Mouse (Mus musculus) limb, embryonic 11.5 days (tissue): ENCODE results near the gene Stat5a. TPM values are rescaled to one million over a fixed set of nuclear protein-coding genes. Genes with fewer than 3 reads are reported as not detected.

ENCODE experiments used
- ATAC-seq: fragments of 200-750 bp; cut with Nextera tagmentation; 2 replicates; pipeline ENCODE4 v1.8.0; 2017; ENCODE audit warnings: low read depth; ENCODE audit not compliant: insufficient number of reproducible peaks, low FRiP score, low TSS enrichment
- DNase-seq: peaks from one replicate; pipeline ENCODE4 v3.0.0-alpha.2; 2015; ENCODE audit warnings: low spot score
- H3K27ac ChIP-seq: fragments of 300-500 bp; sonication (generic); replicated peaks from 2 replicates; pipeline ENCODE4 v1.5.1; 2014; ENCODE audit warnings: low read depth, mild to moderate bottlenecking, low read length
- H3K27me3 ChIP-seq: fragments of 300-500 bp; sonication (generic); 2 replicates; pipeline ENCODE4 v1.6.1; 2014; ENCODE audit warnings: mild to moderate bottlenecking, low read length, mixed read lengths; ENCODE audit not compliant: control insufficient read depth, insufficient read depth
- H3K36me3 ChIP-seq: fragments of 300-500 bp; sonication (generic); 2 replicates; pipeline ENCODE4 v1.6.1; 2014; ENCODE audit warnings: mild to moderate bottlenecking, low read length, moderate library complexity, mixed read lengths; ENCODE audit not compliant: control insufficient read depth, insufficient read depth
- H3K4me1 ChIP-seq: fragments of 300-500 bp; sonication (generic); 2 replicates; pipeline ENCODE4 v1.6.1; 2014; ENCODE audit warnings: low read length, mixed read lengths; ENCODE audit not compliant: control insufficient read depth, insufficient read depth
- H3K4me2 ChIP-seq: fragments of 300-500 bp; sonication (generic); 2 replicates; pipeline ENCODE4 v1.6.1; 2014; ENCODE audit warnings: low read depth, mild to moderate bottlenecking, moderate library complexity; ENCODE audit not compliant: severe bottlenecking
- H3K4me3 ChIP-seq: fragments of 300-500 bp; sonication (generic); 2 replicates; pipeline ENCODE4 v1.5.1; 2014; ENCODE audit warnings: low read depth, low read length
- H3K9ac ChIP-seq: fragments of 300-500 bp; sonication (generic); 2 replicates; pipeline ENCODE4 v1.6.1; 2014; ENCODE audit warnings: mild to moderate bottlenecking, low read length
- H3K9me3 ChIP-seq: fragments of 300-500 bp; sonication (generic); 2 replicates; pipeline ENCODE4 v1.6.1; 2016; ENCODE audit warnings: low read length; ENCODE audit not compliant: control insufficient read depth
- WGBS: fragments of 180-500 bp; shearing (Covaris S2); extraction: QIAGEN DNeasy Blood & Tissue Kit; methylation state at CpG from one replicate; pipeline ENCODE4 v1.1.7; 2014; 5-methylcytosine and 5-hydroxymethylcytosine counted together
- polyA plus RNA-seq: library from polyadenylated mRNA; unstranded; fragments of >200 nt; fragmentation: Nextera tagmentation; extraction: Ambion mirVana; gene quantifications from 2 replicates; pipeline ENCODE4 v1.2.1, GENCODE M21; 2014

Stat5a gene
- polyA plus RNA-seq, 1 experiment from 2014 or later, result 1.9 TPM

DNA sequence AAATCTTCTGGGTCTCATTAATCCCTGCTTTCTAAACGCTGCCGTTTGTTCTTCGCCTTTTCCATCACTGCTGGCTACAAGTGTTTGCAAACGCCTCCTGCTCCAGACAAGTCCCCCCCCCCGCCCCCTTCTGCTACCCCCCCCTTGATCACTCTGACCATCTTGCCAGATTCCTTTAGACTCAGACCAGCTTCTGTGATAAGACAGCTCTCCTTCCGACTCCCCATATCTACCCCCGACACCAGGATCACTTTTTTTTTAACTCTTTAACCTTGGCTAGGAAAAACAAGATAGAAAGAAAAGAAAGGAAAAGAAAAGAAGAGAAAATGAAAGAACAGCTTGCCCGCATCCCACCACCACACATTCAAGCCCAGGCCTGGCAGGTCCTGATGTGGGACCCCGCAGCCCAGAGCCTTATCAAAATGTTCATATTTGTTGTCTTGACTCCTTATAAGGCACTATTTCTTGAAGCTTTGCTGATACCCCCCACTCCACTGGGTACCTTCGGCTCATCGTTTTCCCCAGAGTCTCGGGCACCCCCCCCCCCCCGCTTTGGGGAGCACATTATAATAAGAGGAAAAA, 9.6 kb upstream of the Stat5a start:
- H3K36me3 ChIP-seq, result no peaks in the 10 kb centered on the region
- no peaks in the 10 kb centered on the region for H3K27me3 ChIP-seq
- peak overlapping the region; percentile 86 for H3K4me3 ChIP-seq
- peak overlapping the region; percentile 95 for H3K4me2 ChIP-seq
- H3K9me3 ChIP-seq, result no peaks in the 10 kb centered on the region
- H3K27ac ChIP-seq, result no peak overlapping the region
- DNase-seq (peak; percentile 26), ATAC-seq (no peak)
- 3% methylated on average over 13 of the region's 13 CpGs for WGBS
- peak overlapping the region; percentile 94 for H3K9ac ChIP-seq
- H3K4me1 ChIP-seq, result peaks cover 6% of the 10 kb centered on the region; the same call in 1 of the 2 replicates

GRCm38 (mm10) chr11:100850038-100850777, 8.9 kb upstream of the Stat5a start, which contains the start of gene Stat5b:
Stat5b (minus strand) TSS chr11:100850724.
- under 1% methylated on average over 79 of the region's 104 CpGs for WGBS
- H3K27me3 ChIP-seq, result no peaks in the 10 kb centered on the region

GRCm38 (mm10) chr11:100850778-100851528, 8.2 kb upstream of the Stat5a start:
- peak; percentile 65; the same call in 1 of the 2 replicates for ATAC-seq
- Histone ChIP-seq H3K9ac (peak overlapping the region; percentile 94), H3K4me1 (peaks cover 6% of the 10 kb centered on the region; the same call in 1 of the 2 replicates), H3K9me3 (no peaks in the 10 kb centered on the region), H3K4me2 (peak overlapping the region; percentile 95), H3K4me3 (peak overlapping the region; percentile 86), H3K36me3 (no peaks in the 10 kb centered on the region), H3K27me3 (no peaks in the 10 kb centered on the region), H3K27ac (no peak overlapping the region)
- WGBS, result under 1% methylated on average over 33 of the region's 33 CpGs
- peak; percentile 78 for DNase-seq

More at GRCm38 (mm10) chr11:100850038-100850777, 8.9 kb upstream of the Stat5a start, which contains the start of gene Stat5b:
- DNase-seq, result peak; percentile 72
- Histone ChIP-seq H3K27ac (peak within 1 kb of the TSS; percentile 45; the same call in 1 of the 2 replicates), H3K4me2 (peak within 1 kb of the TSS; percentile 95), H3K4me3 (peak within 1 kb of the TSS; percentile 86), H3K9ac (peak within 1 kb of the TSS; percentile 94), H3K9me3 (no peaks in the 10 kb centered on the region), H3K36me3 (no peaks in the 10 kb centered on the region), H3K4me1 (peaks cover 6% of the 10 kb centered on the region; the same call in 1 of the 2 replicates)
- ATAC-seq, result peak; percentile 56

- no peaks in the 10 kb centered on the region for H3K27me3 ChIP-seq
Observed at GRCm38 (mm10) chr11:100852088-100852487, 7.1 kb upstream of the Stat5a start.

DNA sequence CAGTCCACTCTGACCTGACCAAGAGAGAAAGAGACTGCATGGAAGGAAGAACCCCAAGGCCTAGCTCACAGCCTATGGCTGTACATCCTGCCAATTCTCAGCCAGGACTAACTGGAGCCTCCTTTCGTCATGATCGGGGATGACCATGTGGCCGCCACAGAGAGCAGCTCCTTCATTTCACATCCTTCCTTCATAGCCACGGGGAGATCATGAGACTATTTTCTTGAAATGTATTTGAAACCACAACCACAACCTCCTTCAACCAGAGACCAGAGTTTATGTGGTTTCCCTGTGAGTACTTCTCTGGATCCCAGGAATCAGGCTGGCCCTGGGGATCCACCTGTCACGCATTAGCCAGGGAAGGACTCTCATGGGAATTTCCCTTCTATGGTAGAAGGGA, 6.1 kb upstream of the Stat5a start:
- H3K27me3 ChIP-seq, result no peaks in the 10 kb centered on the region
- DNase-seq (no peak), ATAC-seq (no peak)
- WGBS, result 74% methylated on average over 5 of the region's 5 CpGs
- peaks cover 6% of the 10 kb centered on the region; the same call in 1 of the 2 replicates for H3K4me1 ChIP-seq
- no peak overlapping the region for H3K4me2 ChIP-seq
- H3K36me3 ChIP-seq, result no peaks in the 10 kb centered on the region
- no peak overlapping the region for H3K27ac ChIP-seq
- no peaks in the 10 kb centered on the region for H3K9me3 ChIP-seq
- no peak overlapping the region for H3K4me3 ChIP-seq
- no peak overlapping the region for H3K9ac ChIP-seq

More at GRCm38 (mm10) chr11:100852088-100852487, 7.1 kb upstream of the Stat5a start:
- DNase-seq (no peak), ATAC-seq (no peak)
- peaks cover 6% of the 10 kb centered on the region; the same call in 1 of the 2 replicates for H3K4me1 ChIP-seq
- no peak overlapping the region for H3K4me2 ChIP-seq
- 93% methylated on average over 2 of the region's 2 CpGs for WGBS
- H3K9me3 ChIP-seq, result no peaks in the 10 kb centered on the region
- H3K9ac ChIP-seq, result no peak overlapping the region
- H3K4me3 ChIP-seq, result no peak overlapping the region
- H3K36me3 ChIP-seq, result no peaks in the 10 kb centered on the region
- no peak overlapping the region for H3K27ac ChIP-seq

- no peak overlapping the region for H3K9ac ChIP-seq
- H3K27me3 ChIP-seq, result peaks cover 2% of the 10 kb centered on the region; the same call in 1 of the 2 replicates
- no peaks in the 10 kb centered on the region for H3K36me3 ChIP-seq
- H3K4me1 ChIP-seq, result peaks cover 6% of the 10 kb centered on the region; the same call in 1 of the 2 replicates
- ATAC-seq (no peak), DNase-seq (no peak)
- H3K4me3 ChIP-seq, result no peak overlapping the region
- no peak overlapping the region for H3K4me2 ChIP-seq
- no peaks in the 10 kb centered on the region for H3K9me3 ChIP-seq
- WGBS, result 60% methylated on average over 4 of the region's 4 CpGs
- no peak overlapping the region for H3K27ac ChIP-seq
Observed at GRCm38 (mm10) chr11:100854268-100854667, 4.9 kb upstream of the Stat5a start.

- peaks cover 6% of the 10 kb centered on the region; the same call in 1 of the 2 replicates for H3K4me1 ChIP-seq
- no peaks in the 10 kb centered on the region for H3K9me3 ChIP-seq
- no peak overlapping the region for H3K27ac ChIP-seq
- no peak overlapping the region for H3K9ac ChIP-seq
- no peak for DNase-seq
- ATAC-seq, result no peak
- no peak overlapping the region for H3K4me2 ChIP-seq
- H3K27me3 ChIP-seq, result peaks cover 5% of the 10 kb centered on the region; the same call in 1 of the 2 replicates
- no peaks in the 10 kb centered on the region for H3K36me3 ChIP-seq
- H3K4me3 ChIP-seq, result no peak overlapping the region
- WGBS, result 92% methylated on average over 4 of the region's 4 CpGs
Observed at GRCm38 (mm10) chr11:100855178-100855577, 4.0 kb upstream of the Stat5a start.

- DNase-seq (no peak), ATAC-seq (no peak)
- no peak overlapping the region for H3K27ac ChIP-seq
- no peaks in the 10 kb centered on the region for H3K9me3 ChIP-seq
- 65% methylated on average over 6 of the region's 6 CpGs for WGBS
- no peak overlapping the region for H3K9ac ChIP-seq
- no peaks in the 10 kb centered on the region for H3K36me3 ChIP-seq
- no peak overlapping the region for H3K4me3 ChIP-seq
- H3K4me2 ChIP-seq, result no peak overlapping the region
- H3K27me3 ChIP-seq, result peaks cover 9% of the 10 kb centered on the region; the same call in 1 of the 2 replicates
- peaks cover 4% of the 10 kb centered on the region; the same call in 1 of the 2 replicates for H3K4me1 ChIP-seq
Observed at GRCm38 (mm10) chr11:100857960-100858359, 1.2 kb upstream of the Stat5a start.
